In the genomic region with DNA sequence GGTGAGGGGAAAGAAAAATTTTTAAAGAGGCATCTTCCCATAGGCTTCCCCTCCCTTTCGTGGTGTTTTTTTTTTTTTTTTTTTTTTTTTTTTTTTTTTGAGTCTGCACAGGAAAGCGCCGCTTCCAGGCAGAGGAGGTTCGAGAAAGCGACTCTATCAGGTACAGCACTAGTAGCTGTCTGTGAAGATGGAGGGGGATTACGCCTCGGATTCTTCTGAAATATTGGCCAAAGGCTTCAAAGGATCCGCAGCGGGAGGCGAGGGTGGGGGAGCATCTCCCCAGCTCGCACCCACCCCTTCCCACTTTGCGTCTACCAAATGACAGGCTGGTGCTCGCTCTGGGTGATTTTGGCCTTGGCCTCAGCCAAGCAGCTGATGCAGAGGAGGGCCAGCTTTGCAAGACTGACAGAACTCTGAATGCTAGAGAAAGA, we compare ENCODE assay signal across 8 mouse cellular contexts.
DNase-seq lines count a peak whose midpoint lies in the region; ATAC-seq and TF ChIP-seq lines count a peak whose summit lies in the region.

No protein-coding gene starts in this region.

- H3K9ac ChIP-seq in hindbrain, postnatal 0 days (replicated peaks; ENCODE audit: low read length): peak overlapping the region; percentile 95
- H3K9ac ChIP-seq in limb, embryonic 12.5 days (replicated peaks): peak overlapping the region; percentile 99
- H3K9ac ChIP-seq in midbrain, embryonic 16.5 days (ENCODE audit: low read depth, low read length): peak overlapping the region; percentile 89

- under 1% methylated on average over 13 of the region's 13 CpGs for WGBS in hindbrain, postnatal 0 days
- 0% methylated on average over 13 of the region's 13 CpGs for WGBS in limb, embryonic 12.5 days
- 0% methylated on average over 13 of the region's 13 CpGs for WGBS in midbrain, embryonic 16.5 days

- DNase-seq in adrenal gland, adult 18-20 months (ENCODE audit: low spot score in 2 of 2): peak; percentile 26 to 48
- peak; percentile 57 to 75 for DNase-seq in cerebellum, postnatal 4 days (ENCODE audit: low spot score in 2 of 2)
- peak; percentile 23 to 47 for DNase-seq in gastrocnemius, adult 8-10 months (ENCODE audit: low spot score in 2 of 2)
- DNase-seq in hindbrain, postnatal 0 days (ENCODE audit: low spot score): peak; percentile 92
- DNase-seq in testis, postnatal 10 days (ENCODE audit: low spot score): peak; percentile 68
- DNase-seq in B cell, adult 2 months: no peak

- peak overlapping the region; percentile 56 for H3K4me2 ChIP-seq in hindbrain, postnatal 0 days (ENCODE audit: low read depth, low read length)
- H3K4me2 ChIP-seq in limb, embryonic 12.5 days: peak overlapping the region; percentile 73
- H3K4me2 ChIP-seq in midbrain, embryonic 16.5 days (ENCODE audit: low read length): peak overlapping the region; percentile 19; the same call in 1 of the 2 replicates

- ATAC-seq in hindbrain, postnatal 0 days: peak; percentile 83
- ATAC-seq in limb, embryonic 12.5 days (ENCODE audit: insufficient number of reproducible peaks, insufficient read depth, low FRiP score, low TSS enrichment, low read depth): peak; percentile 61
- peak; percentile 50 for ATAC-seq in midbrain, embryonic 16.5 days

- peaks cover 4% of the 10 kb centered on the region; the same call in 1 of the 2 replicates for H3K4me1 ChIP-seq in hindbrain, postnatal 0 days (ENCODE audit: insufficient read depth, low read length)
- H3K4me1 ChIP-seq in limb, embryonic 12.5 days (replicated peaks): peaks cover 25% of the 10 kb centered on the region
- H3K4me1 ChIP-seq in midbrain, embryonic 16.5 days (ENCODE audit: control insufficient read depth, insufficient read depth, low read length): peaks cover 25% of the 10 kb centered on the region

- H3K27me3 ChIP-seq in hindbrain, postnatal 0 days (ENCODE audit: insufficient read depth, low read length): no peaks in the 10 kb centered on the region
- H3K27me3 ChIP-seq in limb, embryonic 12.5 days: no peaks in the 10 kb centered on the region
- no peaks in the 10 kb centered on the region for H3K27me3 ChIP-seq in midbrain, embryonic 16.5 days (ENCODE audit: control insufficient read depth, insufficient read depth, low read depth, low read length)

- H3K4me3 ChIP-seq in hindbrain, postnatal 0 days (ENCODE audit: low read length): peak overlapping the region; percentile 80
- peak overlapping the region; percentile 69 for H3K4me3 ChIP-seq in limb, embryonic 12.5 days (replicated peaks)
- H3K4me3 ChIP-seq in midbrain, embryonic 16.5 days (ENCODE audit: low read depth, low read length): peak overlapping the region; percentile 69

- no peaks in the 10 kb centered on the region for H3K9me3 ChIP-seq in hindbrain, postnatal 0 days (ENCODE audit: low read length)
- no peaks in the 10 kb centered on the region for H3K9me3 ChIP-seq in limb, embryonic 12.5 days
- H3K9me3 ChIP-seq in midbrain, embryonic 16.5 days (replicated peaks; ENCODE audit: control insufficient read depth, low read length, poor library complexity, severe bottlenecking): no peaks in the 10 kb centered on the region

- no peak for TF ChIP-seq CTCF in hindbrain, postnatal 0 days (IDR thresholded peaks at IDR 0.05; ENCODE audit: low read depth)

- no peaks in the 10 kb centered on the region for H3K36me3 ChIP-seq in hindbrain, postnatal 0 days (ENCODE audit: insufficient read depth, low read length)
- H3K36me3 ChIP-seq in limb, embryonic 12.5 days: peaks cover under 1% of the 10 kb centered on the region; the same call in 1 of the 2 replicates
- H3K36me3 ChIP-seq in midbrain, embryonic 16.5 days (ENCODE audit: control insufficient read depth, insufficient read depth, low read length): no peaks in the 10 kb centered on the region

- H3K27ac ChIP-seq in hindbrain, postnatal 0 days: peak overlapping the region; percentile 96
- peak overlapping the region; percentile 100 for H3K27ac ChIP-seq in limb, embryonic 12.5 days
- peak overlapping the region; percentile 95 for H3K27ac ChIP-seq in midbrain, embryonic 16.5 days (ENCODE audit: low read length)

Comparison
In these comparisons a context has a peak if more than half of its experiments do, and no peak if none do; other contexts are left out.
1. DNase-seq: peak in adrenal gland, adult 18-20 months (2 of 2), cerebellum, postnatal 4 days (2 of 2), gastrocnemius, adult 8-10 months (2 of 2), hindbrain, postnatal 0 days (single experiment) and testis, postnatal 10 days (single experiment); none in B cell, adult 2 months (0 of 2).
2. H3K4me2 ChIP-seq: peak in every context shown above with its lines; median percentile 73 in limb, embryonic 12.5 days; 56 in hindbrain, postnatal 0 days; 19 in midbrain, embryonic 16.5 days.
3. Peak in every context shown above with its lines, with median percentiles within 50 percentile points of each other: ATAC-seq, H3K27ac ChIP-seq, H3K4me3 ChIP-seq and H3K9ac ChIP-seq.